Comparison of ENCODE assay signal across 8 mouse cellular contexts in the genomic region with DNA sequence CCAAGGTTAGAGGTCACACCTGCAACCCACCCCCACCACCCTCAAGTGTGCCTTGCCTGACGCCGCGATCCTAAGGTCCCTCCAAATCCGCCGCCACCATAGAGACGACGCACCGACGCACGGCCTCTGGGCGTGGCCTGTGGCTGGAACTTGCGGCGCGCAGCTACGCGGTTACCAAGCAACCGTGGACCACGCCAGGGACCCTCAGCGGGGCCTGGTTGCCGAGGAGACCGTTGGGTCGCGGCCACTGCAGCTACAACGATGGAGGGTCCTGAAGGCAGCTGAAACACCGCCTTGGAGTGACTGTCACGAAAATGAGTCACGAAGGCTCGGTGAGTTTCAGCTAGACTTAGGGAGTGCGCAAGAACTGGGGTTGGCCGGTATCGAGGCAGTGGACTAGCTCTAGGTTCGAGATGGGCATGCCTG. TPM values are rescaled to one million over a fixed set of nuclear protein-coding genes. Genes with fewer than 3 reads are reported as not detected.
DNase-seq lines count a peak whose midpoint lies in the region; ATAC-seq and TF ChIP-seq lines count a peak whose summit lies in the region.

A gene (minus strand): TSS at position 139 of the 426 bp plus-strand sequence.
A gene (plus strand): TSS at position 146 of the 426 bp plus-strand sequence.

- H3K9me3 ChIP-seq in midbrain, postnatal 0 days (ENCODE audit: low read length), result no peaks in the 10 kb centered on the region

- no peaks in the 10 kb centered on the region for H3K27me3 ChIP-seq in kidney, adult 2 months (replicated peaks; ENCODE audit: control insufficient read depth, insufficient read depth, low read length)
- no peaks in the 10 kb centered on the region for H3K27me3 ChIP-seq in liver, adult 2 months (ENCODE audit: control insufficient read depth, insufficient read depth, low read length)
- H3K27me3 ChIP-seq in midbrain, postnatal 0 days (ENCODE audit: insufficient read depth, low read length), result peaks cover 11% of the 10 kb centered on the region
- H3K27me3 ChIP-seq in testis, adult 2 months (ENCODE audit: control insufficient read depth, insufficient read depth, low read length), result no peaks in the 10 kb centered on the region

- TF ChIP-seq POLR2A in kidney, adult 2 months (IDR thresholded peaks at IDR 0.05; ENCODE audit: low read depth, low read length), result no peak
- TF ChIP-seq POLR2A in liver, adult 2 months (IDR thresholded peaks at IDR 0.05; ENCODE audit: extremely low read depth, insufficient read depth, low read length), result no peak
- peak; percentile 85 for TF ChIP-seq POLR2A in testis, adult 2 months (IDR thresholded peaks at IDR 0.05; ENCODE audit: control insufficient read depth, low read depth, low read length)

- H3K79me2 ChIP-seq in liver, adult 2 months (ENCODE audit: control insufficient read depth, insufficient read depth, low read length), result no peaks in the 10 kb centered on the region

- TF ChIP-seq CTCF in kidney, adult 2 months (conservative IDR thresholded peaks at IDR 0.05; ENCODE audit: insufficient read depth, insufficient read length, low read depth, low read length), result no peak
- TF ChIP-seq CTCF in liver, adult 2 months (IDR thresholded peaks at IDR 0.05; ENCODE audit: low read depth, low read length), result no peak
- TF ChIP-seq CTCF in midbrain, postnatal 0 days (IDR thresholded peaks at IDR 0.05), result no peak
- no peak for TF ChIP-seq CTCF in testis, adult 2 months (IDR thresholded peaks at IDR 0.05; ENCODE audit: control insufficient read depth, insufficient read depth, insufficient replicate concordance, low read depth, low read length)

- WGBS in kidney, adult 2 months, result 2% methylated on average over 32 of the region's 32 CpGs
- 2% methylated on average over 32 of the region's 32 CpGs for WGBS in liver, adult 2 months
- WGBS in midbrain, postnatal 0 days, result under 1% methylated on average over 32 of the region's 32 CpGs

- peak; percentile 77 for ATAC-seq in common myeloid progenitor, adult 5-6 weeks (replicated peaks; ENCODE audit: low read depth, poor library complexity, severe bottlenecking)
- ATAC-seq in midbrain, postnatal 0 days (ENCODE audit: low FRiP score), result peak; percentile 89

- peak within 1 kb of the TSS; percentile 83 for H3K4me2 ChIP-seq in midbrain, postnatal 0 days (ENCODE audit: low read depth, low read length, poor library complexity, severe bottlenecking)

- H3K4me3 ChIP-seq in kidney, adult 2 months (ENCODE audit: insufficient read depth, low read depth, low read length), result peak within 1 kb of the TSS; percentile 68
- peak within 1 kb of the TSS; percentile 65 for H3K4me3 ChIP-seq in liver, adult 2 months (ENCODE audit: insufficient read depth, low read depth, low read length)
- peak within 1 kb of the TSS; percentile 53 for H3K4me3 ChIP-seq in midbrain, postnatal 0 days (ENCODE audit: low read depth, low read length)
- peak within 1 kb of the TSS; percentile 98 for H3K4me3 ChIP-seq in testis, adult 2 months (ENCODE audit: control insufficient read depth, low read depth, low read length)

- no peak within 1 kb of the TSS for H3K27ac ChIP-seq in kidney, adult 2 months (ENCODE audit: insufficient read depth, low read depth, low read length)
- H3K27ac ChIP-seq in liver, adult 2 months (replicated peaks; ENCODE audit: insufficient read depth, low read depth, low read length), result no peak within 1 kb of the TSS
- H3K27ac ChIP-seq in midbrain, postnatal 0 days (ENCODE audit: low read depth, low read length), result peak within 1 kb of the TSS; percentile 14; the same call in 1 of the 2 replicates
- H3K27ac ChIP-seq in testis, adult 2 months (ENCODE audit: control insufficient read depth, insufficient read depth, low read depth, low read length), result peak within 1 kb of the TSS; percentile 96

- no peaks in the 10 kb centered on the region for H3K36me3 ChIP-seq in kidney, adult 2 months (ENCODE audit: control insufficient read depth, insufficient read depth, low read length)
- no peaks in the 10 kb centered on the region for H3K36me3 ChIP-seq in liver, adult 2 months (ENCODE audit: control insufficient read depth, insufficient read depth, low read length)
- 0 out of 2 replicates have a peak, but pooled peaks cover 11% of the 10 kb centered on the region for H3K36me3 ChIP-seq in midbrain, postnatal 0 days (ENCODE audit: insufficient read depth, low read length)
- no peaks in the 10 kb centered on the region for H3K36me3 ChIP-seq in testis, adult 2 months (ENCODE audit: control insufficient read depth, insufficient read depth, low read length)

- H3K9ac ChIP-seq in liver, adult 2 months (ENCODE audit: low read depth, low read length), result peak within 1 kb of the TSS; percentile 56
- H3K9ac ChIP-seq in midbrain, postnatal 0 days (replicated peaks; ENCODE audit: low read length, poor library complexity, severe bottlenecking), result peak within 1 kb of the TSS; percentile 63

- H3K4me1 ChIP-seq in kidney, adult 2 months (ENCODE audit: control insufficient read depth, insufficient read depth, low read length), result no peaks in the 10 kb centered on the region
- H3K4me1 ChIP-seq in liver, adult 2 months (ENCODE audit: control insufficient read depth, insufficient read depth, low read length), result peaks cover 6% of the 10 kb centered on the region; the same call in 1 of the 2 replicates
- H3K4me1 ChIP-seq in midbrain, postnatal 0 days (ENCODE audit: insufficient read depth, low read length), result peaks cover 9% of the 10 kb centered on the region; the same call in 1 of the 2 replicates
- H3K4me1 ChIP-seq in testis, adult 2 months (ENCODE audit: control insufficient read depth, insufficient read depth, low read length), result peaks cover 8% of the 10 kb centered on the region; the same call in 1 of the 2 replicates

- intact Hi-C loops in gastrocnemius, postnatal 36 days (cut with DNase I), result loop anchor here (5.0 kb wide), 1 partner anchor 159 kb away; no protein-coding TSS in a partner anchor

- peak; percentile 84 for DNase-seq in 3134 (ENCODE audit: extremely low read depth, insufficient read length, low spot score)
- DNase-seq in Muller cell, postnatal 12 days (ENCODE audit: inconsistent ontology term), result peak; percentile 75
- peak; percentile 40 to 41 for DNase-seq in gastrocnemius, postnatal 36 days
- peak; percentile 64 for DNase-seq in kidney, adult 2 months
- DNase-seq in liver, adult 2 months (ENCODE audit: extremely low read depth, low read depth, low spot score), result no peak
- peak; percentile 92 for DNase-seq in midbrain, postnatal 0 days (ENCODE audit: low spot score)

RNA-seq across cellular contexts. Expression of the first gene that starts in this region (rescaled TPM):
- not detected in 2 replicates for total RNA-seq in common myeloid progenitor, adult 5-6 weeks (2017)
- total RNA-seq in gastrocnemius, postnatal 36 days (2021), result 1 to 10 TPM in 1 of 2 experiments, under 1 TPM in 1; 0.92 to 1.3 TPM
- polyA plus RNA-seq in kidney, adult 2 months (2012; rRNA removed), result 4.4 and 4.7 TPM in 2 replicates
- 0.13 and 0.28 TPM in 2 replicates for total RNA-seq in liver, adult 2 months (2014; rRNA removed)
- polyA plus RNA-seq in liver, adult 2 months (2012; rRNA removed), result 1.7 and 2.4 TPM in 2 replicates
- total RNA-seq in midbrain, postnatal 0 days (2014; rRNA removed), result 12.7 and 15.9 TPM in 2 replicates
- 21.5 and 27.5 TPM in 2 replicates for polyA plus RNA-seq in midbrain, postnatal 0 days (2015; fragmentation: Nextera tagmentation; extraction: Ambion mirVana)
- polyA plus RNA-seq in testis, adult 2 months (2012; rRNA removed), result 129 and 133 TPM in 2 replicates

RNA-seq across cellular contexts. Expression of the second gene that starts in this region (rescaled TPM):
- total RNA-seq in common myeloid progenitor, adult 5-6 weeks (2017), result not detected in 2 replicates
- under 1 TPM in 1 of 2 experiments, not detected in 1; 0.13 TPM for total RNA-seq in gastrocnemius, postnatal 36 days (2021)
- polyA plus RNA-seq in kidney, adult 2 months (2012; rRNA removed), result 1.4 and 1.6 TPM in 2 replicates
- 0.09 and 0.13 TPM in 2 replicates for total RNA-seq in liver, adult 2 months (2014; rRNA removed)
- polyA plus RNA-seq in liver, adult 2 months (2012; rRNA removed), result 0.22 and 0.29 TPM in 2 replicates
- total RNA-seq in midbrain, postnatal 0 days (2014; rRNA removed), result 15.6 and 20.5 TPM in 2 replicates
- 18.0 and 18.2 TPM in 2 replicates for polyA plus RNA-seq in midbrain, postnatal 0 days (2015; fragmentation: Nextera tagmentation; extraction: Ambion mirVana)
- 604 and 651 TPM in 2 replicates for polyA plus RNA-seq in testis, adult 2 months (2012; rRNA removed)

Comparison
In these comparisons a context has a peak if more than half of its experiments do, and no peak if none do; other contexts are left out.
1. RNA of the second gene that starts in this region (total RNA-seq): 15.6 to 20.5 TPM in midbrain, postnatal 0 days; 0.13 TPM in gastrocnemius, postnatal 36 days, 0.09 to 0.13 TPM in liver, adult 2 months and not detected in common myeloid progenitor, adult 5-6 weeks; every median in the first group is over 10 times any median in the second.
2. RNA of the second gene that starts in this region (polyA plus RNA-seq): 604 to 651 TPM in testis, adult 2 months; 18.0 to 18.2 TPM in midbrain, postnatal 0 days, 1.4 to 1.6 TPM in kidney, adult 2 months and 0.22 to 0.29 TPM in liver, adult 2 months; every median in the first group is over 10 times any median in the second.
3. Peak in ATAC-seq in common myeloid progenitor, adult 5-6 weeks; RNA of the genes that start here not detected or under 1 TPM.
4. H3K27ac ChIP-seq: peak in midbrain, postnatal 0 days (single experiment) and testis, adult 2 months (single experiment); none in kidney, adult 2 months (single experiment) and liver, adult 2 months (single experiment).
5. Peak in every context shown above with its lines, with median percentiles within 50 percentile points of each other: H3K4me3 ChIP-seq.